Mouse (Mus musculus): ENCODE data around the gene Tmem91. TPM values are rescaled to one million over a fixed set of nuclear protein-coding genes. Genes with fewer than 3 reads are reported as not detected.
A peak's percentile ranks its signal among the peaks of the same experiment; 100 is the strongest.

Gene Tmem91
- total RNA-seq, 2 experiments from 2014 or later, result 37.2 to 46.4 TPM

- DNase-seq (ENCODE audit: low spot score in 2 of 2), result no peak
Measured at GRCm38 (mm10) chr7:25627431-25628322, 47.3 kb downstream of the Tmem91 start.

GRCm38 (mm10) chr7:25626509-25627430 is 48.2 kb downstream of the Tmem91 start, which contains the start of gene B3gnt8:
Gene B3gnt8, plus strand, starts transcription at chr7:25626654.
- peak in 1 of 2 experiments; percentile 25 for DNase-seq (ENCODE audit: low spot score in 2 of 2)

- DNase-seq (ENCODE audit: low spot score in 2 of 2), result no peak
Measured at GRCm38 (mm10) chr7:25625594-25626250, 49.2 kb downstream of the Tmem91 start.

GRCm38 (mm10) chr7:25624851-25625250 is 50.1 kb downstream of the Tmem91 start:
- DNase-seq (ENCODE audit: low spot score in 2 of 2), result no peak

GRCm38 (mm10) chr7:25623857-25624370 is 51.1 kb downstream of the Tmem91 start:
- DNase-seq (ENCODE audit: low spot score in 2 of 2), result no peak

- no peak for DNase-seq (ENCODE audit: low spot score in 2 of 2)
Measured at GRCm38 (mm10) chr7:25620751-25621150, 54.2 kb downstream of the Tmem91 start.

GRCm38 (mm10) chr7:25620101-25620500 is 54.9 kb downstream of the Tmem91 start:
- DNase-seq (ENCODE audit: low spot score in 2 of 2), result no peak

- no peak for DNase-seq (ENCODE audit: low spot score in 2 of 2)
Measured at GRCm38 (mm10) chr7:25619722-25619991, 55.3 kb downstream of the Tmem91 start.

Other genes with a start within 250 kb of the Tmem91 start
- gene Ceacam1, start 197.6 kb downstream of the Tmem91 start, total RNA-seq (2021), result 1 to 10 TPM; 2.1 to 2.4 TPM
- under 1 TPM; 0.11 to 0.23 TPM for gene Ceacam2, start 135.3 kb downstream of the Tmem91 start, total RNA-seq (2021)
- not detected for gene Erich4, start 59.3 kb downstream of the Tmem91 start, total RNA-seq (2021)
- gene Dmac2, start 55.8 kb downstream of the Tmem91 start, total RNA-seq (2021), result 10 to 100 TPM; 27.3 to 29.8 TPM
- 1 to 10 TPM; 2.8 to 3.1 TPM for gene B3gnt8, start 48.5 kb downstream of the Tmem91 start, total RNA-seq (2021)
- gene Bckdha, start 16.2 kb downstream of the Tmem91 start, total RNA-seq (2021), result 10 to 100 TPM; 33.2 to 36.1 TPM
- 10 to 100 TPM; 22.6 to 29.4 TPM for gene Exosc5, start 16.0 kb downstream of the Tmem91 start, total RNA-seq (2021)
- gene B9d2, start 5.6 kb upstream of the Tmem91 start, total RNA-seq (2021), result 10 to 100 TPM; 26.6 to 29.8 TPM
- 10 to 100 TPM; 11.0 to 12.9 TPM for gene Tgfb1, start 11.8 kb upstream of the Tmem91 start, total RNA-seq (2021)
- gene Ccdc97, start 43.9 kb upstream of the Tmem91 start, total RNA-seq (2021), result 10 to 100 TPM; 44.4 to 45.8 TPM
- 100 to 1,000 TPM; 122 to 129 TPM for gene Hnrnpul1, start 79.6 kb upstream of the Tmem91 start, total RNA-seq (2021)
- gene Axl, start 113.5 kb upstream of the Tmem91 start, total RNA-seq (2021), result 10 to 100 TPM; 43.2 to 44.9 TPM
- gene Cyp2s1, start 141.7 kb upstream of the Tmem91 start, total RNA-seq (2021), result 1 to 10 TPM; 2.6 to 4.0 TPM
- gene Cyp2b10, start 222.5 kb upstream of the Tmem91 start, total RNA-seq (2021), result not detected

Data from layer of hippocampus, postnatal 10 days (tissue).